Mouse (Mus musculus) layer of hippocampus, postnatal 36 days (tissue): ENCODE measurements at regions not wholly inside any gene's neighbourhood (a gene's known extent, or its start where the extent isn't known, plus 50 kb on each side); places are given as distances from the start of the nearest gene placed in this dataset.

ENCODE experiments used
- DNase-seq, 2 experiments: peaks; one replicate each; pipeline ENCODE4 v3.0.0; 2022

DNA sequence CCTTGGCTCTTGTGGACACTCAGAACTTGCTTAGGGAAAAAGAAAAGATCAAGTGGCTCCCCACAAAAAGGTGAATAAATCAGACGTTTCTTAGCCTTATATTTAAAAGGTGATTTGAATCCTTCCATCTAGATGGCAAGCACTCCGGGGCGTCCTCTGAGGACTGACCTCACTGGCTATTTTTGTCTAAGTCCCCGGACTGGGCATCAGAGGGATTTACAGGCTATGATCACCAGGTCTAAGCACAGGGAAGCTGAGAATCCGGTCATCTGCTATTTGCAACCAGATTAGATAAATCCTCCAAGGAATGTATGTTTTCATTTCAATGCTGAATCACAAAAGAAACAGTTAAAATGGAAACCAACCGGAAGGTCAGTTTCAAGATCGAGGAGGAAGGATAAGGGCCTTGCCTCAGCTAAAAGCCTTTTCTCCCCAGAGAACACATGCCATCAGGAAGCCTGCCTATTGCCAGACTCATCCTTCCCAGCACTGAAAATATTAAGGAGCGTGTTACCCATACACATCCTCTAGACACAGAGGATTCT is 342.1 kb downstream of the Lpin1 start:
- no peak for DNase-seq

DNA sequence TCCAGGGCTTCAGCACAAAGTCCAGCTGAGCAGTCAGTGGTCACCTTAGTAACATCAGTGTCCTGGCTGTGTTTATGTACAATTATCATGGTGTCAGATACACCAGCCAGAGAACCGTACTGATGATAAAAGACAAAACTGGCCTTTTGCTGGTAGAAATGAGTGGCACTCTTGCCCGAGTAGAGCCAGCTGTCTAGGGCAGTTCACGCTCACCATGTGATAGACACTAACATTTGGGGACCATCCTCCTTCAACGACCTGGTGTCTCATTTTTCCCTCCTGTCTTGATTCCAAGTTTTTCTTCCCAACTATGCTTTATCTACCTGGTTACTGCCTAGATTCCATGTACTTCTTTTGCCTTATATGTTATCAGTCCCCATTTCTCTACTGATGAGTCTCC is 349.3 kb downstream of the Lpin1 start:
- no peak for DNase-seq

DNA sequence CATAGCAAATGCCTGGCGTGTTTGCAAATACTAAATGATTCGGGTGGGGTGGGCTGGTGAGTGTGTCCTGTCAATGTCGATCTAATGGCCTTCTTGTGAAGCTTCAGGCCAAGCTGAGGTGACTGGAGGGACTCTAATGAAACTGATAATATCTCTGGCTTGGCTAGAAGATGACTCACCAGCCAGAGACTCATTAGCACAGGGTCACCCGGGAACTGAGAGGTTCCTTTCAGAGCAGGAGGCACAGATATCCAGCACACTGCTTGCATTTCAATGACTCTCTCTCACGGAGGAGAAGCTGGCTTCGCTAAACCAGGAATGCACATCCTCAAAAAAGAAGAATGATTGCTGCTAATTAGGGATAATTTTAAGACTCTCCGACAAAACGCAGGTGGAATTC is 349.8 kb downstream of the Lpin1 start:
- DNase-seq, result no peak

DNA sequence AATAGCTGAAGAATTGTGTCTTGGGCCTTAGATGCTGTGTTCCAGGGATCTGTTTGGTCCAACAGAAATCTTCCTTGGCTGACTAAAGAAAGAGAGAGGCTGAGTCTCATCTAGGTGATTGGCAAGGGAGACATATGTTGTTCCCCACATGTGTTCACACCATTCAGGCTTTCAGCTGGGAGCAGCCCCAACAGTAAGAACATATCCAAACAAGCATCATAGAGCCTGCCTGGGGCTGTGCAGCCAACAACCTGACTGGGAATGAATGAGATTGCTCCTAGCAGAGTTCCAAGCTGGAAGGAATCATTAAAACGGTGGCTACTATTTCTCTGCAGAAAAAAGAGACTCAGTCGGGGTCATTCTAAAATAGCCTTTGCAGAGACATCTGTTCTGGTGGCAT is 350.3 kb downstream of the Lpin1 start:
- DNase-seq, result no peak

DNA sequence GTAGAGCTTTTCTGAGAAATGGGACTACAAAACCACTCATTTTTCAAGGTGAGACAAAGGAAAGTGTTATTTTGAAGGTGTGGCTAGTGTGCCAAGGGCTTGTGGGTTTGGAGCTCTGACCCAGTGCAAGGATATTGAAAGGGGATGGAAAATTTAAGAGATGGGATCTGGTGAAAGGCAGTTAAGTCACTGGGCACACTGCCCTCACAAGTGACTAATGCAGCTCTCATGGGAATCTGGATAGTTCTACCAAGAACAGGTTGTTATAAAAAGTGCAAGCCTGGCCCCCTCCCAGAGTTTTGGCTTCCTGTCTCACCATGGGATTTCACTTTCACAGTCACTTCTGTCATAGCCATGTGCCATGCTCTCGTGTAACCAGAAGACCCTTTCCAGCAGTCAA is 360.1 kb downstream of the Lpin1 start:
- DNase-seq, result no peak

DNA sequence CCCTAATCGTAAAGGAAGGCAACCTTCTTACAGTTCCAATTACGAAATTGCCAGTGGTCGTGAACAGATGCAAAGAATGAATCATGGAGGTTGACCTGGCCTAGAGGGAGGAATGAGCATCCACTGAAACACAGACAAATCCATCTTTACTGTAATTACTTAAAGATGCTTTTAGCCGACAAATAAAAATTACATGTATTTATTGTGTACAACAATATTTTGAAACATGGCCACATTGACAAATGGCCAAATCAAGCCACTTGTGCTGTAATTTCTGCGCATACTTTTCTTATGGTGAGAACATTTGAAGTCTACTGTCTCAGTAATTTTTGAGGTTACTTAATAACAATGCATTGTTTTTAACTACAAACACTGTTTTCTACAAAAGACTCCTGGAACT is 360.7 kb downstream of the Lpin1 start:
- DNase-seq, result no peak

DNA sequence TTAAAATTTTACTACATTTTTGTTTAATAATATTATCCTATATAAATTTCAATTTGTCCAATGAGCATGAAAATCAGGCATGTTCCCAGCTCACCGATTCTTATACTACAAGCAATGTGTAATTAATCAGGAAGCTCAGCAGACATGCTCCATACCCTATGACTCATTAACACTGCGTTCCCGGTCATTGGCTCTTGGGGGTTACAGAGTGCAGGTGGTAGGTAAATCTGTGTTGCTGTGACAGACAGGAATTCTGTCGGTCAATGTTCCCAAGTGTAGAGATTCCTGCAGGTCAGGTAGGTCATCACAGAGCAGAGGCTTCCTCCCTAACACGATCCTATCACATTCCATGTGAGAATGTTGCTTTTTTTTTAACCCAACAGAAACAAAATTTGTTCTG is 371.0 kb downstream of the Lpin1 start:
- DNase-seq, result no peak

DNA sequence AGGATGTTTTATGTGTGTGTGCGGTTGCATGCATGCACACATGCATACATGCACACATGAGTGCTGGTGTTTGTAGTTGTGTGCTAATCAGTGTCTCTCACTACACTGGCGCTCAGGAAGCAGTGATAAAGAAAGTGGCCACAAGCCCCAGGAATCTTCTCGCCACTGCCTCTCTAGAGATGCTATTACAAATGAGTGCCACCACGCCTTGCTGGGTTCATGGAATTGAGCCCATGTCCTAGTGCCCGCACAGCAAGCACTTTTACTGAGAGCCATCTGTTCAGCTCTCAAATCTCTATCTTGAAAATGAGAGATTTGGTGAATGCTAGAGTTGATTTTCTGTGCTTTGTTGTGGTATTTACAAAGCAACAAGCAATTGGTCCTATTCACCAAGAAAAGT is 373.3 kb downstream of the Lpin1 start:
- DNase-seq, result no peak

DNA sequence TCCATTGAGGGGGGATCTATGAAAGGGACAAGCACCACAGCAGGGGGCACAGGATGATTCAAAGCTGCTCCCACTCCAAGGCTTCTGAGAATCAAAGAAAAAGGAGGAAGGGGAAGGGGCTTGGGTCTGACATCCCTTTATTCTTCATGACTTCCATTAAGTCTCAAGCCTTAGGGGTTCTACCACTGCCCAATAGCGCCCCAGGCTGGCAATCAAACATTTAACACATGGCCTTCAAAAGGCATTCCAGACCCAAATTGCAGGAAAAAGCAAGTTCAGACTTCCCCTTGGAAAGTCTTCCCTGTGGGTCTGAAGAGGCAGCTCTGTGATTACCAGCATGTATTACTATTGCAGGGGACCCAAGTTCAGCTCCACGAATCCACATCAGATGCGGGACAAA is 377.2 kb downstream of the Lpin1 start:
- no peak for DNase-seq

DNA sequence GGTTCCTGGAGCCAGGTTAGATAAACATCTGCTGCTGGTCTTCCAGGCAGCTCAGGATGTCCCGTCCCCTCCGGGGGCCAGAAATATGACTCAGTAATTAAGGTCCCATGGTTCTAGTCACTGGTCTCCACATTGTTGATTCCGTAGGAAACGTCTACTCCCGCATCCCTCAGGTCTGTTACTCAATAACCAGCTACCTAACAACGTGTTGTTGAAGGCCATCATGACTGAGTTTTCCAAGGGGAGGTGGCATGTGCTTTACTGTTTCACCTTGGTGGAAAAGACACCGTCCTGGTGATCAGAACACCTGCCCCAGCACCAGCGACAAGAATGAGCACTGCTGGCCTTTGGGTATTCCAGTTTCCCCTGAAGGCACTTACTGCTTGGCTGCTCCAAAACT is 377.9 kb downstream of the Lpin1 start:
- no peak for DNase-seq

DNA sequence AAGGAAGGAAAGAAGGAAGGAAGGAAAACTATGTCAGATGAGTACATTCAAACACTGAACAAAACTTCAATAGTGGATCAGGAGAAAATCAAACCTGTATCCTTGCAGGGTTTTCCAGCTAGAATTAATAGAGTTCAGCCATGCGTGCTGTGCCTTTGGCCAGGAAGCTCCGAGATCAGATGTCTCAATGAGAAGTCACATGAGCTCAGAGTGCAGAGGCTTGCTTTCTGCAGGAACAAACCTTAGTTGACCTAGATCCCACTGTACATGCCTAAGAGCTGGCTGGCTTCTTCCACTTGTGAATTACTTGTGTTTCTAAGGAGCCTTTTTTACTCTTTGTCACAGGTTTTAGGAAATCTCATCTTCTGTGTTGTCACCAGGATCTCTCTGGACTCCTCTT is 378.7 kb downstream of the Lpin1 start:
- no peak for DNase-seq

DNA sequence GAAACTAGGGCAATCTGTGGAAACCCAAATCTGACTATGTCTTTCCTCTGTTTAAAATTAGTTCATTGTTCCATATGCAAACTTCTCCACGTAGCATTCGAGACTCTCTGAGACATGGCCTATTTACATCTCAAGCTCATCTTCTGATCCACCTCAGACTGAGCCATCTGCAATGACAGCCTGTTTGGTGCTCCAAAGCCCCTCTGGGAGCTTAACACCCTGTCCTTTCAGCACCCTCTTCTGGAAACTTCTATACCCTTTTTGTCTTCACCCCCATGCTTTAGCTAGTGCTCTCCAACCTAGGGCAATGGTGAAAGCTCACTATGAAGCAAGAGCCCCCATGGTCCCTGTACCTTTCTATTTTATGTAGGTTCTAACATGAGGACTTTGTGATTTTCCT is 379.7 kb downstream of the Lpin1 start:
- no peak for DNase-seq

DNA sequence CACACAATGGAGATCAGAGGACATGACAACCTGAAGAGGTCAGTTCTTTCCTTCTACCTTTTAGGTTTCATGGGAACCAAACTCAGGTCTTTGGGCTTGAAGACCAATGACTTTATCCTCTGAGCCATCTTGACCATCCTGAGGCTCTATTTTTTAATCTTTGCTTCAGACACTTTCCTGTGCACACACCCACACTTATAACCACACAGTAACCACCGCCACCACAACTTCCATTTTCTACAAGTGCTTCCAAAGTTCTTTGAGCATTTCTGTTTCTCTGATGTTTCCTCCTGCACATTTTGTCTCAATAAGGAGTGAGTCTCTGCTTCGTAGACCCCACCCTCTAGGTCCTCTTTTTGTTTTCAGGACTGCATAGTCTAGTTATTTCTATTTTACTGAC is 385.3 kb downstream of the Lpin1 start:
- DNase-seq, result no peak

DNA sequence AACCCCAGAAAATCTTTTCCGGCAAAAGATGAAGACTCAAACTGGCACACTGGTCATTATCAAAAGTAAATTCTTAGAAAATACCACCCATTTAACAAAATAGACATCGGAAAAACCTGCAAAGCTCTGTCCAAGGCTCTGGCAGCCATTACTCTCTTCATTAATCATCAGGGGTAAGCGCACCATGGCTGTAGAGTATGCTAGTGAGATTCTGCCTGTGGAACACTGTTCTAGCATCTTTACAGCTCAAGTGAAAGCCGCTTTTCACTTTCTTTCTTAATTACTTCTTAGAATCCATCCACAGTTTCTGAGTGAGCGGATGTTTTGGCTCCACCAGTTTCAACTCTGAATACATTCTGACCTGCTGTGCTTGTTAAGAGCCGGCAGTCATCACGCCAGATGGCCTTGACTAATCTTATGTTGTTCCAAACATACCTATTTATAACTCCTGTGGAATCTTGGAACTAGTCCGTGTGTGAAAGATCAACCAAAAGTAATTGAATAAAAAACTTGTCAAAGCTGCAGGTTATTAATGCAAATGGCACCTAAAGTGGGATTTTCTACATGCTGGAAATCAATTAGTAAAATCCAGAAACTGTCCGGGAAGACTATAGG is 387.8 kb downstream of the Lpin1 start:
- no peak for DNase-seq

DNA sequence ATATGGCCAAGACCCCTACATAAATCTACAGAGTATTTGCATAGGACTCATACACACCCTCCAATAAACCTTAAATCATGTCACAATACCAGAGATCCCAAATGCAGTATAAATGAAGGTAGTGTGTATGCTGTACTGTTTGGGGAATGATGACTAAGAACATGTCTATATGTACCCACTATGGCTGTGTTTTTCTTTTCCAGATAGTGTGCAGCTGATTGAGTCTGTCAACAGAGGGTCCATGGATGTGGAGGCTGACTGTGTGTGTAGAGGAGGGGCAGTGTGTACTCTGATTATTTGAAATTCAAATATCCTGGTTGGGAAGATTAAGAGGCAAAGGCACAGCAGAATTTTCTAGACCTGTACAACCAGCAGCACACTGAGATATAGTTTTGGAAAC is 388.6 kb downstream of the Lpin1 start:
- no peak for DNase-seq

DNA sequence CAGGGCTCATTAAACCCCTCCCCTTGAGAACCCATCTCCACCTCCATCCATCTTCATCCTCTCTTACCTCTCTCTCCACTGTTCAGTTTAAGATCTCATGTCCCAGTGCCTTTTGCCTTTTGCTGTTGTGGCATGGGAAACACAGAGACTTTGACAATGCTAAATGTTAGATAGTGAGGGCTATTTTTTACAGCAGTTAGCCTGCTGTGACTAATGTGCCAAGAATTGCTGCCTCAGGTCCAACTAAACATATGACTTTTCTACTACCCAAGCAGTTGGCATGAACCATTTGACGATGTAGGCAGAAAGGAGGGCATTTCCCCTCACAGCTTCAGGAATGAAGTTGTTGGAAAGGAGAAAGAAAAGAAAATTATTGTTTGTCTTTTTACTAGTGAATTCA is 389.6 kb downstream of the Lpin1 start:
- DNase-seq, result no peak

DNA sequence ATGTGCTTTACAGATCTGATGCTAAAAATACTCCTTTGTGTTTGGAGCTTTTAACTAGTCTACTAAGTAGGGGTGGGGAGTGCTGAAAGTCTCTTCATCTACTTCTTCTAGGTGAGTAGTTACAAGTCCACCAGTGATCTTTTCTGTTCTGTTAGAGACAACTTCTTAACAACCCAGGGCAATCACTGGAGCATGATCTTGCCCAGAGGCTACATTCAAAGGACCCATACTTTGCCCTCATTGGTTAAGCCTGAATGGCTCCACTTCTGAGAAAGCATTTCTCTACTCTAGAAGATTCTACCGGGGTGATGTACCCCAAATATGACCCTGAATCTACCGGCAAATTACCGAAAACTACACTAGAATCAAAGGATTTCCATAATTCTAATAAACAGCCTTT is 390.2 kb downstream of the Lpin1 start:
- DNase-seq, result no peak

DNA sequence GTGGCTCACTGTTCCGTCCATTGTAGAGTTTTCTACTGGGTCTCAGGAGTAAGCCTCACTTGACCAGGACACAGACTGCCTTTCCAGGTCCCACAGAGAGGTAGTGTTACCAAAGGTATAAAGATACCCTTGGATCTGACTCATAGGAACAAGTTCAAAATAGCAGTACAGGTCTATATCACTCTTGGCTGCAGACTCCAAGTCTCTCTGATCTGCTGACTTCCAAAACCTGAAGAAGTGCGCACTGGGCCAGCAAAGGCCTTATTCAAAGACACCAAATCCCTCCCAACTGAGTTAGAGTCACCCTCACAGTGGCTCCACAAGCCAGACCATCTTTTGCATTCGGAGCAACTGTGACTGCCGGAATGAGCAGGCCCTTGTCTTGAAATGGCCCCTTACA is 391.9 kb downstream of the Lpin1 start:
- no peak for DNase-seq

DNA sequence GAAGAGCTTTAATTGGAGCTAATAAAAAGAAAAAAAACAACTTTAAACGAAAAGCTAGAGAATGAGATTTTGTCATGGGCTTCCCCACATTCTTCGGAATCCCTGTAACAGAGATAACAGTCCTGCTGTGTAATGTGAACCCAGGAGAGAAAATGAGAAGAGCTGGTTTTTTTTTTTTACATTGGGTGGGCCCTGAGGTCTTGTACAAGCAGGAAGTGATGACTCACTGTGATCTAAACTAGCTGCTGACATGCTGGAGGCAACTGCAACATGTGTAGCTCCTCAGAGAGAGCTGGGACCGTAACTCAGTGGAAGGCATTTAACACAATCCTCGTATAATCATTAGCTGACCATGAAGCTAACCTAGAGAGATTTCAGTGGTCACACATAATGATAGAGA is 393.8 kb upstream of the Trib2 start:
- DNase-seq, result no peak

DNA sequence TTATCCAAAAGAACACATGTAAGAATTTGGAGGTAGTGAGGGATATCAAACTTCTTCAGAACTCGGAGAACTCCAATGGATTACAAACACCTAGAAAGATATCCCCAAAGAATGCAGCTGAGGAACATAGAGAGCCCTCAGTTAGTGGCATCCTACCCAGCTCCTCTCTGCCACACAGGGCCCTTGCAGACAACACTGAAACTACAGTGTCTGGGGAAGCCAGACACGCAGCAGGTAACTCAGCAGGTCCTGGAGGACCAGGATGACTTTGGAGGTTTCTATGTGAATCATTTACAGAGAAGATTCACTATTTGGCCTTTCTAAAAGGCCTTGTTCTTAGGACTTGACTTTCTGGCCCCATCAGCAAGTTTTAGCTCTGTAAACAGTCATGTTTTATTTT is 393.4 kb upstream of the Trib2 start:
- DNase-seq, result no peak

DNA sequence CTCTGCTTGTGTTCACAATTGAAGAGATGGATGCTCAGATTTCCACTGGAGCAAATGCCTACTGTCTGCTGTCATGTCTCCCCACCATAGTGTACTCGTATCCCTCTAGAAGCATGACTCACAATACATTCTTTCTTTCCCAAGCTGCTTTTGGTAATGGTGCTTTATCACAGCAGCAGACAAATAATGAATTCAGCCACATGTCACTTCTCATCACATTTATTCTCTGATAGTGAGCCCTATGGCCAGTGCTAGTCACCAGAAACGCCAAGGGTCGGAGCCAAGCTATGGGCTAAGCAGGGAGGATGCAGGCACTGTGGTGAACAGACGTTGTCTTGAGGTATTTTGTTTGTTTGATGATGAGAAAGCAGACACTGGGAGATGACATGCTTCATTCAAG is 388.2 kb upstream of the Trib2 start:
- DNase-seq, result no peak

DNA sequence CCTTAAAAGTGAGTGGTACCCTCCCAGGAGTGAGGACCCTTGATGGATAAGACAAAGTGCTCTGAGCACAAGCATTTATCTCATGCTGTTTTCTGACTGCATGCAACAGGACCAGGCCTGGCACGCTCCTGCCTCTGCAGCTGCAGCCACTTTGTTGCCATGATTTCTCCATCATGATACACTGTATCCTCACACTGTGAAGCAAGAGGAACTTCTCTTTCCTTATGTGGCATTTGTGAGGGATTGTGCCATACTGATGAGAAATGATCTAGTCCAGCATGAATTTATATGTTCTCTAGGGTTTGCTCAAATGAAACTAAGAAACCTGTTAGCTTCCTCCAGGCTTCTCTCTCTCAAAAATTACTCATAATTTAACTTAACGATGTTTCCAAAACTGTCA is 380.2 kb upstream of the Trib2 start:
- no peak for DNase-seq

DNA sequence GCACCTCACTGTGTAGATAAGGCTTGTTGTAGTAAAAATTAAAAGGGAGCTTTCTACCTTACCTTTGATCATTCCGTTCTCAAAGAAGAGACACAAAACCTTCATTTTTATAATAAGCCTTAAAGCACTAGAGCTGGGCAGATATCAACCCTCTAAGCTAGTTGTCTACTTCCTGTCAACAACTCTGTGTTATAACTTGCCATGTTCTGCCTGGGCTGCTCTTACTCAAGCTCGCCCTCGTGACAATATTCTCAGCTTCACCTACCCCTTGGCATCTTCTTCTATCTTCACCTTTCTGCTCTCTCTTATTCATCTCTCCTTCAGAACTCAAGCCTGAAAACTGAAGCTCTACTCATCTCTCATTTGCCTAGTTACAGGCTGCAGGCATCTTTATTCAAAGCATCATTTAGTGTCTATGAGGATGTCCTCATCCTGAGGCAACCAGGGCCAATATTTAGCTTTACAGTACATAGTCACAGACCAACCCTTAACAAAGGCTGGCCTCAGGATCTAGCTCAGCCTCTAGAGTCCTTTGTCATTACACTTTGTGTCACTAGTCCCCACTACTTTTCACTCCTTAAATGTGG is 375.2 kb upstream of the Trib2 start:
- no peak for DNase-seq

DNA sequence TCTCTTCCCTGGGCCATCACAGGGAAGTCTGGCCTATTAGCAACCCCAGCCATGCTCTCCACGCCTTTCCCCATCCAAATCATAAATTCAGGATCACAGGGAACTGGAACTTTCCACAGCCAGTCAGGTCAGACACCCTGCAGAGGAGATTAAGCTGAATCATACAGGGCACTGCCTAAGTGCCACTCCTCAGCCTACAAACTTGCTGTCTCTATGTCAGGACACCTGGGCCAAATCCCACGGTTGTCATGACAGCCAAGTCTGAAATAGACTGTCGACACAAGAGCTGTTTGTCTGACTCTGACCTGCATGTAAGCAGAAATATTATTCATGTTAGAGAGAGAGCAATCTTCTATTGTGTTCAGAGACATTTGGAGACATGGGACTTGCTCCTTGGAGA is 374.0 kb upstream of the Trib2 start:
- no peak for DNase-seq

DNA sequence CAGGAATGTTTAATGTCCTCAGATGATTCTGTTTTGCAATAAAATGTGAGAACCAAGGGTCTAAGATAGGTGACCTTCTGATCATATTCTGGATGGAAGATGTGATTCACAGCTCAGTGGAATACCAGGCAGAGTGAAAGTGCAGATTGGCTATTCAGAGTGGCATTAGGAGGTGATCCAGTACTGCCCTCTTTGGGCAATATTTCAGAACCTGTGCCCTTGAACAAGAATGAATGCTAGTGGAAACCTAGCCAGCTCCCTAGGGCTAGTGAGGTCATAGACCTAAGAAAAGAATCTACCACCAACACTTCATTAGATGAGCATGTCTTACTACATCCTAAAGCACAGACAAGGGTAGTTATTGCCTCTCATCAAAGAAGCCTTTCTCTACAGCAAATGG is 372.7 kb upstream of the Trib2 start:
- DNase-seq, result no peak
